8 mouse cellular contexts compared by ENCODE assay signal in the genomic region with DNA sequence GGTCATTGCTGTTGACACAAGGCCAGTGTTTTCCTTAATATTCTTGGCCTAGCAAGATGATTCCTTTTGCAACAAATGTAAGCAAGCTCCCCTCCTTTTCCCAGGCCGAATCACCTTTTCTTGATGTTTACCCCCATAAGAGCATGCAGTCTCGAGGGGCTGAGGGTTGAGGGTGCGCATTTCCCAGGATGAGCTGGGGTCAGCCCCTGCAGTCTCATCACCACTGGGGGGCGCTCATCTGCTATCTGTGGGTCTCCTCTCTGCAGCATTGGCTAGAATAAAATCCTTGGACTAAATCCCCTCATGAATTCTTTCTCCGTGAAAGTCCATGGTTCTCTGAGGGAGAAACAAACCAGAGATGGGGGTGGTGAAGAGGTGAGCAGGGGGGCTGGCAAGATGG.
DNase-seq lines count a peak whose midpoint lies in the region; ATAC-seq and TF ChIP-seq lines count a peak whose summit lies in the region.

No protein-coding gene starts in this region.

- 0 out of 2 replicates have a peak, but pooled peaks have one; percentile 1 for TF ChIP-seq CTCF in lung, adult 2 months (IDR thresholded peaks at IDR 0.05; ENCODE audit: insufficient read depth, low read length)

- 65% methylated on average over 5 of the region's 5 CpGs for WGBS in forebrain, embryonic 11.5 days
- WGBS in forebrain, embryonic 13.5 days: 65% methylated on average over 5 of the region's 5 CpGs
- WGBS in lung, adult 2 months: 67% methylated on average over 5 of the region's 5 CpGs

- no peaks in the 10 kb centered on the region for H3K27me3 ChIP-seq in forebrain, embryonic 11.5 days (ENCODE audit: control insufficient read depth, insufficient read depth, low read length)
- H3K27me3 ChIP-seq in forebrain, embryonic 13.5 days: no peaks in the 10 kb centered on the region

- no peaks in the 10 kb centered on the region for H3K36me3 ChIP-seq in forebrain, embryonic 11.5 days (ENCODE audit: control insufficient read depth, insufficient read depth, low read length)
- no peaks in the 10 kb centered on the region for H3K36me3 ChIP-seq in forebrain, embryonic 13.5 days (ENCODE audit: poor library complexity, severe bottlenecking)

- intact Hi-C loops in heart, postnatal 10 days (cut with DNase I): no loop called here

- ATAC-seq in forebrain, embryonic 11.5 days (replicated peaks; ENCODE audit: low FRiP score): no peak
- ATAC-seq in forebrain, embryonic 13.5 days: no peak
- ATAC-seq in megakaryocyte-erythroid progenitor cell, adult 5-6 weeks (replicated peaks; ENCODE audit: low FRiP score, low TSS enrichment, poor library complexity, severe bottlenecking): no peak

- no peak overlapping the region for H3K4me3 ChIP-seq in forebrain, embryonic 11.5 days (ENCODE audit: low read depth, low read length)
- no peak overlapping the region for H3K4me3 ChIP-seq in forebrain, embryonic 13.5 days
- H3K4me3 ChIP-seq in lung, adult 2 months (replicated peaks; ENCODE audit: extremely low read depth, low read depth, low read length): no peak overlapping the region

- H3K9ac ChIP-seq in forebrain, embryonic 11.5 days (ENCODE audit: low read length): no peak overlapping the region
- no peak overlapping the region for H3K9ac ChIP-seq in forebrain, embryonic 13.5 days

- no peak overlapping the region for H3K4me2 ChIP-seq in forebrain, embryonic 11.5 days (ENCODE audit: low read depth, low read length, severe bottlenecking)
- no peak overlapping the region for H3K4me2 ChIP-seq in forebrain, embryonic 13.5 days

- no peaks in the 10 kb centered on the region for H3K4me1 ChIP-seq in forebrain, embryonic 11.5 days (replicated peaks; ENCODE audit: control insufficient read depth, insufficient read depth, low read length)
- H3K4me1 ChIP-seq in forebrain, embryonic 13.5 days: peaks cover 2% of the 10 kb centered on the region; the same call in 1 of the 2 replicates
- no peaks in the 10 kb centered on the region for H3K4me1 ChIP-seq in lung, adult 2 months (ENCODE audit: control insufficient read depth, insufficient read depth, low read length)

- no peaks in the 10 kb centered on the region for H3K9me3 ChIP-seq in forebrain, embryonic 11.5 days (ENCODE audit: control insufficient read depth, low read length)
- no peaks in the 10 kb centered on the region for H3K9me3 ChIP-seq in forebrain, embryonic 13.5 days (replicated peaks)

- peak; percentile 64 for DNase-seq in forebrain, embryonic 11.5 days (ENCODE audit: low spot score)
- no peak for DNase-seq in lung, adult 2 months
- DNase-seq in lung, postnatal 4 days: no peak
- peak; percentile 79 for DNase-seq in adrenal gland, adult 2 months
- peak; percentile 68 for DNase-seq in retina, embryonic 14.5 days (ENCODE audit: low spot score)
- no peak for DNase-seq in heart, postnatal 10 days

- no peak for TF ChIP-seq POLR2A in lung, adult 2 months (IDR thresholded peaks at IDR 0.05; ENCODE audit: borderline replicate concordance, extremely low read depth, low read depth, low read length)

- no peak overlapping the region for H3K27ac ChIP-seq in forebrain, embryonic 11.5 days (ENCODE audit: low read depth, low read length)
- no peak overlapping the region for H3K27ac ChIP-seq in forebrain, embryonic 13.5 days

Comparison
In these comparisons a context has a peak if more than half of its experiments do, and no peak if none do; other contexts are left out.
1. DNase-seq: peak in forebrain, embryonic 11.5 days (single experiment), adrenal gland, adult 2 months (single experiment) and retina, embryonic 14.5 days (single experiment); none in lung, adult 2 months (single experiment), lung, postnatal 4 days (0 of 2) and heart, postnatal 10 days (0 of 2).